Mouse (Mus musculus) kidney, embryonic 14.5 days (tissue): ENCODE measurements around the gene 2010111I01Rik. TPM values are rescaled to one million over a fixed set of nuclear protein-coding genes. Genes with fewer than 3 reads are reported as not detected.
"Not testable (repeated sequence)": the region's sequence is repeated elsewhere in the genome, so short reads cannot be mapped to it uniquely, and the experiment has no call there.

Experiments used
- ATAC-seq: fragments of 200-750 bp; cut with Nextera tagmentation; 2 replicates; pipeline ENCODE4 v1.8.0; 2017; ENCODE audit warnings: moderate number of reproducible peaks, mild to moderate bottlenecking, moderate TSS enrichment, moderate library complexity; ENCODE audit not compliant: low FRiP score, low TSS enrichment
- H3K27ac ChIP-seq: fragments of 300-500 bp; sonication (generic); 2 replicates; pipeline ENCODE4 v1.5.1; 2014; ENCODE audit warnings: low read depth, mild to moderate bottlenecking, low read length, moderate library complexity, mixed read lengths
- H3K27me3 ChIP-seq: fragments of 300-500 bp; sonication (generic); 2 replicates; pipeline ENCODE4 v1.6.1; 2014; ENCODE audit warnings: mild to moderate bottlenecking, low read length; ENCODE audit not compliant: control insufficient read depth, insufficient read depth
- H3K36me3 ChIP-seq: fragments of 300-500 bp; sonication (generic); 2 replicates; pipeline ENCODE4 v1.6.1; 2014; ENCODE audit warnings: low read length, mixed read lengths; ENCODE audit not compliant: control insufficient read depth, insufficient read depth
- H3K4me1 ChIP-seq: fragments of 300-500 bp; sonication (generic); 2 replicates; pipeline ENCODE4 v1.6.1; 2014; ENCODE audit warnings: low read length, mixed read lengths; ENCODE audit not compliant: control insufficient read depth, insufficient read depth
- H3K4me2 ChIP-seq: fragments of 300-500 bp; sonication (generic); replicated peaks from 2 replicates; pipeline ENCODE4 v1.6.1; 2014; ENCODE audit warnings: low read depth, mild to moderate bottlenecking, low read length
- H3K4me3 ChIP-seq: fragments of 300-500 bp; sonication (generic); 2 replicates; pipeline ENCODE4 v1.5.1; 2014; ENCODE audit warnings: mild to moderate bottlenecking, low read length
- H3K9ac ChIP-seq: fragments of 300-500 bp; sonication (generic); 2 replicates; pipeline ENCODE4 v1.6.1; 2014; ENCODE audit warnings: low read depth, mild to moderate bottlenecking, low read length, moderate library complexity
- H3K9me3 ChIP-seq: fragments of 300-500 bp; sonication (generic); 2 replicates; pipeline ENCODE4 v1.6.1; 2016; ENCODE audit warnings: low read length; ENCODE audit not compliant: control insufficient read depth
- WGBS: fragments of 180-500 bp; shearing (Covaris S2); extraction: QIAGEN DNeasy Blood & Tissue Kit; methylation state at CpG from one replicate; pipeline ENCODE4 v1.1.7; 2014; 5-methylcytosine and 5-hydroxymethylcytosine counted together
- polyA plus RNA-seq: library from polyadenylated mRNA; unstranded; fragments of >200 nt; fragmentation: Nextera tagmentation; extraction: Ambion mirVana; gene quantifications from 2 replicates; pipeline ENCODE4 v1.2.1, GENCODE M21; 2014

2010111I01Rik gene
- polyA plus RNA-seq, 1 experiment from 2014 or later: 153 TPM

- H3K4me1 ChIP-seq: peaks cover 9% of the 10 kb centered on the region
- no peaks in the 10 kb centered on the region for H3K9me3 ChIP-seq
- peak overlapping the region; percentile 20; the same call in 1 of the 2 replicates for H3K27ac ChIP-seq
- H3K9ac ChIP-seq: no peak overlapping the region
- peak; percentile 91 for ATAC-seq
- no peaks in the 10 kb centered on the region for H3K27me3 ChIP-seq
- H3K4me3 ChIP-seq: no peak overlapping the region
- H3K36me3 ChIP-seq: no peaks in the 10 kb centered on the region
- H3K4me2 ChIP-seq: no peak overlapping the region
- WGBS: 41% methylated on average over 8 of the region's 8 CpGs
Observed at GRCm38 (mm10) chr13:63225796-63226583, 261.3 kb downstream of the 2010111I01Rik start.

DNA sequence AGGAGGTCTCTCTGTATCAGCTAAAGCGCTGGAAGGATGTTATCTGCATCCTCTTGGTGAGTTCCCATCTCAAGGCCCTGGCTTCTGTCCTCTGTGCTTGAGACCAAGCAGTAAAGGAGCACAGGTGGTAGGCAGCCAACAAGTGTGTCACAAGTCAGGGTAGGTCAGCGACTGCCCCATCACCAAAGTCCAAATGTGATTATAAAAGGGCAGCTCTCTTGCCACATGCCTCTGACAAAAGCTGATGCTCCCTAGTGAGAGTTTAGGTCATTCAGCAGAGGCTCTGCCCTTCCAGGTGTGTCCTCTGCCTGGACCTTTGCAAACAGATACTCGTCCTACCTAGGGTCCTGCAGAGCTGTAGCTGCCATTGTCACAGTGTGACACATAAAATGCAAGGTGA, 263.1 kb downstream of the 2010111I01Rik start:
- no peak overlapping the region for H3K9ac ChIP-seq
- H3K9me3 ChIP-seq: no peaks in the 10 kb centered on the region
- 61% methylated on average over 3 of the region's 3 CpGs for WGBS
- H3K27me3 ChIP-seq: no peaks in the 10 kb centered on the region
- no peak overlapping the region for H3K4me3 ChIP-seq
- H3K4me1 ChIP-seq: peaks cover 23% of the 10 kb centered on the region
- no peak overlapping the region for H3K4me2 ChIP-seq
- H3K36me3 ChIP-seq: no peaks in the 10 kb centered on the region
- no peak for ATAC-seq
- no peak overlapping the region for H3K27ac ChIP-seq

GRCm38 (mm10) chr13:63230955-63231701, 266.4 kb downstream of the 2010111I01Rik start:
- peak; percentile 76 for ATAC-seq
- Histone ChIP-seq H3K9ac (no peak overlapping the region), H3K27ac (peak overlapping the region; percentile 96), H3K4me1 (peaks cover 28% of the 10 kb centered on the region), H3K4me3 (no peak overlapping the region), H3K4me2 (no peak overlapping the region; the same call in 1 of the 2 replicates), H3K27me3 (no peaks in the 10 kb centered on the region), H3K9me3 (no peaks in the 10 kb centered on the region), H3K36me3 (no peaks in the 10 kb centered on the region)
- WGBS: 32% methylated on average over 7 of the region's 7 CpGs

DNA sequence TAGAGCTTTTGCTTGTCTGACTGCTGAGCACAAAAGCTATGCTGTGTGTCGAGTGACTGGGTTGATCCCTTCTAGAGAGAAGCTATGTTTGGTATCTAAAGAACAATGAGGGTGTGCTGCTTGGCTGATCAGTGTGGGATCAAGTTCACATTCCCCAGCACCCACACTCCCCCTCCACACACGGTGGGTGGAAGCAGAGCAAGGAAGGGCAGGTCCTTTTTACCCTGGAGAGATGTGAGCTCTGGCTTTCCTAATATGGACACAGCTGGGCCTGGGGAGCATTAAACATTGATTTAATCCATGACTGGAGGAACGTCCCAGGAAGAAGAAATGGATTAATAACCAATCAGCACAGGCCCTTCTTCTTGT, 267.0 kb downstream of the 2010111I01Rik start:
- Histone ChIP-seq H3K4me2 (no peak overlapping the region; the same call in 1 of the 2 replicates), H3K4me3 (no peak overlapping the region), H3K9me3 (no peaks in the 10 kb centered on the region), H3K27me3 (no peaks in the 10 kb centered on the region), H3K36me3 (no peaks in the 10 kb centered on the region), H3K9ac (no peak overlapping the region), H3K27ac (peak overlapping the region; percentile 96), H3K4me1 (peaks cover 30% of the 10 kb centered on the region)
- 14% methylated on average over 3 of the region's 3 CpGs for WGBS
- peak; percentile 89 for ATAC-seq

DNA sequence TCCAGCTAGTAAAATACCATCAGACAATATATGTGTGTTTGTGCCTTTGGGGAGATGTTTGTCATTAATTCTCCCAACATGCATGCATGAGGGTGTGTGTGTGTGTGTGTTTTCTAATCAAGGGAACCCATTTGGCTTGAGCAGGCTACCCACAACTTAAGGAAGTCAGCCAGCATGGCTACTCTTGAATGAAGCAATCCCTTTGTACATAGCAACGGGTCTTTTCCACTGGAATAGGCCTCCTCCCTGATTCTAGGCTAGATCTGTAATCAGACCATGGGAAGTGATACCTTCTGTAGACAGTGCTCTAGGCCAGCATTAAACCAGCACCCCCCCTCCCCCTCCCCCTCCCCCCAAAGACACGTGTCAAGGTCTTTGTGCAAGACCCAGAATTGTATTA, 267.9 kb downstream of the 2010111I01Rik start:
- H3K36me3 ChIP-seq: no peaks in the 10 kb centered on the region
- WGBS: 56% methylated on average over 2 of the region's 2 CpGs
- H3K4me3 ChIP-seq: no peak overlapping the region
- peaks cover 30% of the 10 kb centered on the region for H3K4me1 ChIP-seq
- H3K27me3 ChIP-seq: no peaks in the 10 kb centered on the region
- no peak for ATAC-seq
- no peak overlapping the region for H3K4me2 ChIP-seq
- H3K27ac ChIP-seq: peak overlapping the region; percentile 96
- H3K9ac ChIP-seq: no peak overlapping the region
- no peaks in the 10 kb centered on the region for H3K9me3 ChIP-seq

- H3K4me1 ChIP-seq: peaks cover 36% of the 10 kb centered on the region
- not testable (repeated sequence) for ATAC-seq, H3K9ac ChIP-seq, H3K27ac ChIP-seq, H3K27me3 ChIP-seq, H3K9me3 ChIP-seq, H3K36me3 ChIP-seq, H3K4me3 ChIP-seq, H3K4me2 ChIP-seq
Observed at GRCm38 (mm10) chr13:63234520-63234919, 269.8 kb downstream of the 2010111I01Rik start.

GRCm38 (mm10) chr13:63235551-63235950, 270.9 kb downstream of the 2010111I01Rik start:
- H3K4me1 ChIP-seq: peaks cover 36% of the 10 kb centered on the region
- no peak overlapping the region for H3K4me3 ChIP-seq
- peak overlapping the region; percentile 52; the same call in 1 of the 2 replicates for H3K27ac ChIP-seq
- no peaks in the 10 kb centered on the region for H3K9me3 ChIP-seq
- no peak overlapping the region for H3K4me2 ChIP-seq
- no peak for ATAC-seq
- no peaks in the 10 kb centered on the region for H3K36me3 ChIP-seq
- WGBS: 66% methylated on average over 3 of the region's 3 CpGs
- H3K9ac ChIP-seq: no peak overlapping the region
- no peaks in the 10 kb centered on the region for H3K27me3 ChIP-seq

DNA sequence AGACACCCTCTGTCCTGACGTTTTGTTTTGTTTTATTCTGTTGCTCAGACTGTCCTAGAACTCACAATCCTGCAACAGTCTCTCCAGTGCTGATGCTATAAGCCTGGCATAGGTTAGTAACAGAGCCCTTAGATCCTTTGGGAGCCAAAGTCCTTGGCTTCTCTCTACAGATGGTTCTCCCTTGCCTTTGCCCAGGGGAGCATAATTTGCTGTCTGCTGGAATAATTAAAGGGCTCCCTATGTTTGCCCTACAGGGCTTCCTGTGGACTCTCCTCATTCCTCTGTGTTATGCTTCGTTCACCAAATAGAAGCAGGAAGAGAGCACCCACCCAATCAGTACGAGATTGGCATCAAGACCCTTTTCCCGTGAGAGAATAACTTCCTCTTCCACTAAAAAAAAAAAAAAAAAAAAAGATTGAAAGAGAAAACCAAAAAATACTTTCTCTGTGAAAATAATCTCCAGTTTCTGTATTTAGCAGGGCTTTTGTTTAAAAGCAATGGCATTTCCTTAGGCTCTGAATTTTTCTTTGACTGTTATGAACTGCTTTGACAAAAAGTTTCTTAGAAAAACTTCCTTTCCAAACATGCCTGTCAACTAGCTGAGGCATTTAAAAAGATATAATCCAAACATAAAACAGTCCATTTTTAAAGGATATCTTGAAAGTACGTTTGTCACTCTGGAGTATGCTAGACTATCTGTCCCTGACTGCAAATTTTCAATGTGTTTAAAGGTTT, 271.6 kb downstream of the 2010111I01Rik start:
- ATAC-seq: no peak
- no peaks in the 10 kb centered on the region for H3K36me3 ChIP-seq
- H3K9ac ChIP-seq: no peak overlapping the region
- peak overlapping the region; percentile 52; the same call in 1 of the 2 replicates for H3K27ac ChIP-seq
- no peak overlapping the region for H3K4me2 ChIP-seq
- 28% methylated on average over 5 of the region's 5 CpGs for WGBS
- H3K9me3 ChIP-seq: no peaks in the 10 kb centered on the region
- H3K4me3 ChIP-seq: no peak overlapping the region
- H3K4me1 ChIP-seq: peaks cover 35% of the 10 kb centered on the region
- no peaks in the 10 kb centered on the region for H3K27me3 ChIP-seq
